Mouse (Mus musculus): ENCODE measurements around the gene Rps6kb1.
A peak's percentile ranks its signal among the peaks of the same experiment; 100 is the strongest.

Rps6kb1 gene

GRCm38 (mm10) chr11:86544639-86545299 is at the start of gene Rps6kb1, which contains the start of gene Tubd1:
TSS of gene Rps6kb1 (minus strand) at chr11:86544805.
TSS of gene Tubd1 (plus strand) at chr11:86544991.
- DNase-seq (ENCODE audit: low read depth, low spot score), result peak; percentile 99

- no peak for DNase-seq (ENCODE audit: low read depth, low spot score)
Measured at GRCm38 (mm10) chr11:86593443-86593842, 48.8 kb upstream of the Rps6kb1 start.

GRCm38 (mm10) chr11:86592993-86593392 is 48.4 kb upstream of the Rps6kb1 start:
- no peak for DNase-seq (ENCODE audit: low read depth, low spot score)

GRCm38 (mm10) chr11:86591931-86592616 is 47.5 kb upstream of the Rps6kb1 start:
- DNase-seq (ENCODE audit: low read depth, low spot score), result no peak

GRCm38 (mm10) chr11:86591301-86591845 is 46.8 kb upstream of the Rps6kb1 start:
- no peak for DNase-seq (ENCODE audit: low read depth, low spot score)

GRCm38 (mm10) chr11:86590579-86590978 is 46.0 kb upstream of the Rps6kb1 start:
- DNase-seq (ENCODE audit: low read depth, low spot score), result peak; percentile 47

GRCm38 (mm10) chr11:86590066-86590465 is 45.5 kb upstream of the Rps6kb1 start:
- DNase-seq (ENCODE audit: low read depth, low spot score), result no peak

- no peak for DNase-seq (ENCODE audit: low read depth, low spot score)
Measured at GRCm38 (mm10) chr11:86588583-86589298, 44.1 kb upstream of the Rps6kb1 start.

GRCm38 (mm10) chr11:86587830-86588229 is 43.2 kb upstream of the Rps6kb1 start:
- no peak for DNase-seq (ENCODE audit: low read depth, low spot score)

- DNase-seq (ENCODE audit: low read depth, low spot score), result no peak
Measured at GRCm38 (mm10) chr11:86586868-86587792, 42.5 kb upstream of the Rps6kb1 start.

GRCm38 (mm10) chr11:86586177-86586867 is 41.7 kb upstream of the Rps6kb1 start:
- no peak for DNase-seq (ENCODE audit: low read depth, low spot score)

- DNase-seq (ENCODE audit: low read depth, low spot score), result no peak
Measured at GRCm38 (mm10) chr11:86585598-86585984, 41.0 kb upstream of the Rps6kb1 start.

GRCm38 (mm10) chr11:86584898-86585597 is 40.4 kb upstream of the Rps6kb1 start:
- no peak for DNase-seq (ENCODE audit: low read depth, low spot score)

GRCm38 (mm10) chr11:86583990-86584897 is 39.6 kb upstream of the Rps6kb1 start:
- no peak for DNase-seq (ENCODE audit: low read depth, low spot score)

- DNase-seq (ENCODE audit: low read depth, low spot score), result no peak
Measured at GRCm38 (mm10) chr11:86583313-86583825, 38.8 kb upstream of the Rps6kb1 start.

GRCm38 (mm10) chr11:86582543-86583260 is 38.1 kb upstream of the Rps6kb1 start:
- DNase-seq (ENCODE audit: low read depth, low spot score), result no peak

- DNase-seq (ENCODE audit: low read depth, low spot score), result no peak
Measured at GRCm38 (mm10) chr11:86581943-86582542, 37.4 kb upstream of the Rps6kb1 start.

All from telencephalon, adult 2 months (tissue).